Mouse (Mus musculus) heart, embryonic 14.5 days (tissue): ENCODE data around the gene Slc35e4. TPM values are rescaled to one million over a fixed set of nuclear protein-coding genes. Genes with fewer than 3 reads are reported as not detected.
A peak's percentile ranks its signal among the peaks of the same experiment; 100 is the strongest.

Source experiments
- ATAC-seq: fragments of 200-750 bp; cut with Nextera tagmentation; 2 replicates; pipeline ENCODE4 v1.8.0; 2017; ENCODE audit warnings: low read depth, moderate TSS enrichment; ENCODE audit not compliant: insufficient number of reproducible peaks, insufficient read depth, low FRiP score
- H3K27ac ChIP-seq, 2 experiments: fragments of 200-500 bp in 1 of 2; fragments of 300-500 bp in 1 of 2; sonication (generic) in 1 of 2; replicated peaks in 1 of 2; 2 replicates each; pipeline ENCODE4 v1.5.1; 2012 to 2014; ENCODE audit warnings: low read depth in 2 of 2, low read length in 2 of 2, control low read depth in 1 of 2, mild to moderate bottlenecking in 1 of 2, mixed read lengths in 1 of 2; ENCODE audit not compliant: control insufficient read depth in 1 of 2, insufficient read depth in 1 of 2
- H3K27me3 ChIP-seq: fragments of 300-500 bp; sonication (generic); 2 replicates; pipeline ENCODE4 v1.6.1; 2014; ENCODE audit warnings: mild to moderate bottlenecking, low read length, control low read depth; ENCODE audit not compliant: control insufficient read depth, insufficient read depth
- H3K36me3 ChIP-seq: fragments of 300-500 bp; sonication (generic); 2 replicates; pipeline ENCODE4 v1.6.1; 2014; ENCODE audit warnings: mild to moderate bottlenecking, control low read depth, low read length, mixed read lengths; ENCODE audit not compliant: control insufficient read depth, insufficient read depth
- H3K4me1 ChIP-seq, 2 experiments: fragments of 200-500 bp in 1 of 2; fragments of 300-500 bp in 1 of 2; sonication (generic) in 1 of 2; 2 replicates each; pipeline ENCODE4 v1.6.1; 2012 to 2014; ENCODE audit warnings: low read length in 2 of 2, control low read depth in 1 of 2, mixed read lengths in 1 of 2; ENCODE audit not compliant: control insufficient read depth in 2 of 2, insufficient read depth in 2 of 2
- H3K4me2 ChIP-seq: fragments of 300-500 bp; sonication (generic); 2 replicates; pipeline ENCODE4 v1.6.1; 2014; ENCODE audit warnings: mild to moderate bottlenecking, low read length
- H3K4me3 ChIP-seq, 2 experiments: fragments of 200-500 bp in 1 of 2; fragments of 300-500 bp in 1 of 2; sonication (generic) in 1 of 2; 2 replicates each; pipeline ENCODE4 v1.5.1; 2012 to 2014; ENCODE audit warnings: low read length in 2 of 2, mild to moderate bottlenecking in 2 of 2, control low read depth in 1 of 2, low read depth in 1 of 2, moderate library complexity in 1 of 2; ENCODE audit not compliant: control insufficient read depth in 1 of 2, insufficient read depth in 1 of 2
- H3K9ac ChIP-seq: fragments of 300-500 bp; sonication (generic); 2 replicates; pipeline ENCODE4 v1.6.1; 2014; ENCODE audit warnings: mild to moderate bottlenecking, low read length
- H3K9me3 ChIP-seq: fragments of 300-500 bp; sonication (generic); 2 replicates; pipeline ENCODE4 v1.6.1; 2016; ENCODE audit warnings: low read length, control low read depth; ENCODE audit not compliant: control insufficient read depth
- WGBS: fragments of 180-500 bp; shearing (Covaris S2); extraction: QIAGEN DNeasy Blood & Tissue Kit; methylation state at CpG from one replicate; pipeline ENCODE4 v1.1.7; 2014; 5-methylcytosine and 5-hydroxymethylcytosine counted together
- polyA plus RNA-seq: library from polyadenylated mRNA; unstranded; fragments of >200 nt; fragmentation: Nextera tagmentation; extraction: Ambion mirVana; gene quantifications from 2 replicates; pipeline ENCODE4 v1.2.1, GENCODE M21; 2014

The Slc35e4 gene
- polyA plus RNA-seq, 1 experiment from 2014 or later, result 3.4 TPM

DNA sequence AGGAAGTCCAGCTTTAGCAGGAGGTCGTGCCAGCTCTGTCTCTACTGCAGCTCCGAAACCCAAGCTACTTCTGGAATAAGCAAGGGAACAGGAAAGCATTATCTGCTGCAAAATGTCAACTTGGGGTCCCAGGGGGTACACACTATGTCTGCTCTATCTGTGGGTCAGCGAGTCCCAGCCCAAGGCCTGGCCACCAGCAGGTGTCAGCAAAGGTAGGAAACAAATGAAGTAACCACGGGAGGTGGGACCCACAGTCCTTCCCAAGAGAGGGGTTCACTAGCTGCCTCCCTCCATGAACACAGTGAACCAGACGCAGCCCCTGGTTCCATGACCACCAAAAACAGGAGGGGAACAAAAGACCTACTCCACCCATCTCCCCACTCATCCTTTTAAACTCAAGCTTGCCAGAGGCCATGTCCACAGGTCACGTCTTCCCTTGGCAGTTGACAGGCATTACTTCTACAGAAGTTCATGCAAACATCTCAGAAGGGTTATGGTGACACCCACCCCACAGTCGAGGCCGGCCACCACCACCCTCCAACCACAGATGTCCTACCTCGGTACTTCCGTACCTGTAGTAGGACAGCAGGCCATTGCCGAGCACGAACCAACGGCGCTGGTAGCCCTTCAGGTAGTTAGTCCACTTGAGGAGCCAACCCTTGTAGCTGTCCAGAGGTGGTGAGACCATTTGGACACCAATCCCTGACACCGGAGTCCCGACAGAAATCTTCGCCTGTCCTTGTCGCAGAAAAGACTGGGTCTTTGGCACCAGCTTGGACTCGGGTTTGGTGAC is 51.6 kb downstream of the Slc35e4 start:
- Histone ChIP-seq H3K9me3 (no peaks in the 10 kb centered on the region), H3K9ac (peak overlapping the region; percentile 65), H3K27me3 (peaks cover 26% of the 10 kb centered on the region), H3K4me1 (peaks cover 7 to 10% of the 10 kb centered on the region in 2 experiments; a peak in 3 of 4 replicates), H3K4me2 (peak overlapping the region; percentile 90), H3K4me3 (peak overlapping the region in 1 of 2 experiments; percentile 49; a peak in 3 of 4 replicates), H3K27ac (no peak overlapping the region), H3K36me3 (no peaks in the 10 kb centered on the region)
- 64% methylated on average over 19 of the region's 19 CpGs for WGBS
- 0 out of 2 replicates have a peak, but pooled peaks have one; percentile 6 for ATAC-seq

DNA sequence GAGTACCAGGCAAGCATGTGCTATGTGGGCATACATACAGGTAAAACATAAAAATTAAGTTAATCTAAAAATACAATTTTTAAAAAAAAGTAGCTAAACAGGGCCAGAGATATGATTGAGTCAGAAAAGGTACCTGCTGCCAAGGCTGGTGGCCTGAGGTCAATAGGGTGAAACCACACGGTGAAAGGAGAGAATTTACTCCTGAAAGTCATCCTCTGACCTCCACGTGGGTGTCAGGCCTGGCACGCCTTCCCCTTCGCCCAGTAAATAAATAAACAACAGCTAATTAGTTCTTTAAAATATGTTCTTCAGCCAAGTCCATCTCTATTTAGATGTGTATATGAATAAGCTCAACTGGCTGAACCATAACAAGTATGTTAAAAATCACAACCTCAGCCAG is 54.1 kb downstream of the Slc35e4 start:
- peaks cover 7 to 10% of the 10 kb centered on the region in 2 experiments; a peak in 3 of 4 replicates for H3K4me1 ChIP-seq
- no peak overlapping the region for H3K9ac ChIP-seq
- H3K4me2 ChIP-seq, result no peak overlapping the region
- WGBS, result 68% methylated on average over 4 of the region's 4 CpGs
- H3K36me3 ChIP-seq, result no peaks in the 10 kb centered on the region
- H3K27ac ChIP-seq, result no peak overlapping the region
- H3K27me3 ChIP-seq, result peaks cover 25% of the 10 kb centered on the region
- no peak for ATAC-seq
- no peak overlapping the region for H3K4me3 ChIP-seq
- no peaks in the 10 kb centered on the region for H3K9me3 ChIP-seq

DNA sequence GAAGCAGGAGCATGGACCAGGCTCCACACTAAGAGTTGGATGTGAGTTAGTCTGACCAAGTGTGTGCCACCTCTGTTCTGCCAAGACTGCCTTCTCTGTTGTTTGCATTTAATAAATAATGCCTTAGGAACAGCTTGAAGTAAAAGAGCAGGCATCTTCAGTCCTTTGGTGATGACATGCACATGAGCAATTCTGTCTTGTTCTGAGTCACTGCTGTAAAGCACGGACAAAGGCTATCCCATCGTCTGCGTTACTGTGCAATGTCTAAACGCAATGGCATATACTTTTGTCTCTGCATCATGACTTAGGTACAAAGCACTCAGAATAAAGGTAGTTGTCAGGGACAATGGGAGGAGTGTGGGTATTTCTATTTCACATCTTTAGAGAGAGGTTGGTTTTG is 54.7 kb downstream of the Slc35e4 start:
- Histone ChIP-seq H3K9me3 (0 out of 2 replicates have a peak, but pooled peaks cover 3% of the 10 kb centered on the region), H3K4me3 (no peak overlapping the region), H3K9ac (no peak overlapping the region), H3K4me1 (peaks cover 7 to 10% of the 10 kb centered on the region in 2 experiments; a peak in 3 of 4 replicates), H3K27ac (no peak overlapping the region), H3K36me3 (no peaks in the 10 kb centered on the region), H3K4me2 (no peak overlapping the region), H3K27me3 (peaks cover 22% of the 10 kb centered on the region)
- WGBS, result 90% methylated on average over 4 of the region's 4 CpGs
- no peak for ATAC-seq

DNA sequence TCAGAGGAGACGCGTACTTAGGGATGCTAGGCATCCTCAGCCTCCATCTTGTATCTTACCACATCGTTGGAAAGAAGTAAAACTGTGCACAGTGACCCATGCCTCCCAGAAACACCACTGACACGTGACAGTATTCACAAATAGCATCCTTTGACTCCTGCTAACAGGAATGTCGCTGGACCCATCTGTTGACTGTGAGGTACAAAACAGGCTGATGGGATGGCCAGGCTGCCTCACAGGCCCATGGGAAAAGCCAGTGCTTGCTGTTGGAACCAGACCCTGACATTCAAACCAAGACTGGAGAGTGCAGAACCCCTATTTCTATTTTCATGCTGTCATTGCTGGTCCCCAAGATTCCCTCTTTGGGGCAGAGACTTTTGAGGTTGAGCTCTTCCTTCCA is 56.6 kb downstream of the Slc35e4 start:
- 0 out of 2 replicates have a peak, but pooled peaks cover 4% of the 10 kb centered on the region for H3K9me3 ChIP-seq
- no peak overlapping the region for H3K27ac ChIP-seq
- ATAC-seq, result no peak
- no peak overlapping the region for H3K4me2 ChIP-seq
- peaks cover 11% of the 10 kb centered on the region for H3K27me3 ChIP-seq
- no peak overlapping the region for H3K4me3 ChIP-seq
- H3K36me3 ChIP-seq, result no peaks in the 10 kb centered on the region
- no peak overlapping the region for H3K9ac ChIP-seq
- H3K4me1 ChIP-seq, result peaks cover 8 to 9% of the 10 kb centered on the region in 2 experiments; a peak in 3 of 4 replicates
- WGBS, result 63% methylated on average over 5 of the region's 5 CpGs

Other genes starting within 250 kb of the Slc35e4 start
- 0.34 and 0.85 TPM in 2 replicates for gene Osbp2, start 50.8 kb downstream of the Slc35e4 start, polyA plus RNA-seq
- gene 4921536K21Rik, start 19.6 kb downstream of the Slc35e4 start, polyA plus RNA-seq, result not detected in 2 replicates
- 11.5 and 11.6 TPM in 2 replicates for gene Dusp18, start 19.4 kb downstream of the Slc35e4 start, polyA plus RNA-seq
- gene Tcn2, start 17.5 kb upstream of the Slc35e4 start, polyA plus RNA-seq, result 82.3 and 91.6 TPM in 2 replicates
- gene Pes1, start 49.3 kb upstream of the Slc35e4 start, polyA plus RNA-seq, result 37.7 and 41.3 TPM in 2 replicates
- not detected in 2 replicates for gene 4930556J24Rik, start 62.1 kb upstream of the Slc35e4 start, polyA plus RNA-seq
- gene Gal3st1, start 69.0 kb upstream of the Slc35e4 start, polyA plus RNA-seq, result 0.20 TPM in 1 of 2 replicates, not detected in the other
- not detected in 2 replicates for gene Sec14l4, start 116.8 kb upstream of the Slc35e4 start, polyA plus RNA-seq
- gene Sec14l3, start 150.2 kb upstream of the Slc35e4 start, polyA plus RNA-seq, result not detected in 2 replicates
- gene Mtfp1, start 180.8 kb upstream of the Slc35e4 start, polyA plus RNA-seq, result 28.8 and 32.3 TPM in 2 replicates
- 0.58 TPM in 2 replicates for gene Sec14l2, start 208.8 kb upstream of the Slc35e4 start, polyA plus RNA-seq
- gene Rnf215, start 220.5 kb upstream of the Slc35e4 start, polyA plus RNA-seq, result 20.6 and 21.2 TPM in 2 replicates
- 3.0 and 3.2 TPM in 2 replicates for gene Ccdc157, start 245.6 kb upstream of the Slc35e4 start, polyA plus RNA-seq
- 31.6 and 34.3 TPM in 2 replicates for gene Sf3a1, start 245.7 kb upstream of the Slc35e4 start, polyA plus RNA-seq